Mouse (Mus musculus) hindbrain, embryonic 12.5 days (tissue): ENCODE results near the gene Pcsk6. TPM values are rescaled to one million over a fixed set of nuclear protein-coding genes. Genes with fewer than 3 reads are reported as not detected.

Source experiments
- ATAC-seq: fragments of 200-750 bp; cut with Nextera tagmentation; 2 replicates; pipeline ENCODE4 v1.8.0; 2017; ENCODE audit warnings: moderate TSS enrichment; ENCODE audit not compliant: low FRiP score
- H3K27ac ChIP-seq: fragments of 300-500 bp; sonication (generic); 2 replicates; pipeline ENCODE4 v1.5.1; 2016; ENCODE audit warnings: mild to moderate bottlenecking
- H3K27me3 ChIP-seq: fragments of 300-500 bp; sonication (generic); 2 replicates; pipeline ENCODE4 v1.6.1; 2016; ENCODE audit warnings: mild to moderate bottlenecking
- H3K36me3 ChIP-seq: fragments of 300-500 bp; sonication (generic); 2 replicates; pipeline ENCODE4 v1.6.1; 2016; ENCODE audit warnings: mild to moderate bottlenecking
- H3K4me1 ChIP-seq: fragments of 300-500 bp; sonication (generic); 2 replicates; pipeline ENCODE4 v1.6.1; 2016
- H3K4me2 ChIP-seq: fragments of 300-500 bp; sonication (generic); replicated peaks from 2 replicates; pipeline ENCODE4 v1.6.1; 2016; ENCODE audit warnings: mild to moderate bottlenecking
- H3K4me3 ChIP-seq: fragments of 300-500 bp; sonication (generic); 2 replicates; pipeline ENCODE4 v1.5.1; 2016; ENCODE audit warnings: mild to moderate bottlenecking
- H3K9ac ChIP-seq: fragments of 300-500 bp; sonication (generic); 2 replicates; pipeline ENCODE4 v1.6.1; 2016; ENCODE audit warnings: mild to moderate bottlenecking, moderate library complexity
- H3K9me3 ChIP-seq: fragments of 300-500 bp; sonication (generic); replicated peaks from 2 replicates; pipeline ENCODE4 v1.6.1; 2016; ENCODE audit warnings: mild to moderate bottlenecking
- WGBS: fragments of 180-500 bp; shearing (Covaris S2); methylation state at CpG from one replicate; pipeline ENCODE4 v1.1.7; 2016; 5-methylcytosine and 5-hydroxymethylcytosine counted together
- polyA plus RNA-seq: library from polyadenylated mRNA; unstranded; fragments of >200 nt; fragmentation: Nextera tagmentation; extraction: Ambion mirVana; gene quantifications from 2 replicates; pipeline ENCODE4 v1.2.1, GENCODE M21; 2016

Gene Pcsk6
- polyA plus RNA-seq, 1 experiment from 2014 or later, result 1.4 TPM

- H3K4me3 ChIP-seq, result no peak overlapping the region
- H3K27ac ChIP-seq, result no peak overlapping the region
- no peak overlapping the region for H3K9ac ChIP-seq
- ATAC-seq, result no peak
- no peaks in the 10 kb centered on the region for H3K27me3 ChIP-seq
- H3K36me3 ChIP-seq, result peaks cover 59% of the 10 kb centered on the region
- no peaks in the 10 kb centered on the region for H3K9me3 ChIP-seq
- H3K4me1 ChIP-seq, result no peaks in the 10 kb centered on the region
- no peak overlapping the region for H3K4me2 ChIP-seq
- WGBS, result 86% methylated on average over 11 of the region's 11 CpGs
Measured at GRCm38 (mm10) chr7:66090676-66091190, 229.2 kb downstream of the Pcsk6 start.

- Histone ChIP-seq H3K9me3 (no peaks in the 10 kb centered on the region), H3K36me3 (peaks cover 51% of the 10 kb centered on the region), H3K4me1 (no peaks in the 10 kb centered on the region), H3K4me2 (no peak overlapping the region), H3K27ac (no peak overlapping the region), H3K9ac (no peak overlapping the region), H3K4me3 (no peak overlapping the region), H3K27me3 (no peaks in the 10 kb centered on the region)
- WGBS, result 90% methylated on average over 7 of the region's 7 CpGs
- no peak for ATAC-seq
Measured at GRCm38 (mm10) chr7:66091553-66091952, 230.0 kb downstream of the Pcsk6 start.

- ATAC-seq, result no peak
- H3K9ac ChIP-seq, result no peak overlapping the region
- H3K4me1 ChIP-seq, result no peaks in the 10 kb centered on the region
- H3K27ac ChIP-seq, result no peak overlapping the region
- peaks cover 40% of the 10 kb centered on the region for H3K36me3 ChIP-seq
- H3K4me3 ChIP-seq, result no peak overlapping the region
- WGBS, result 91% methylated on average over 8 of the region's 8 CpGs
- H3K4me2 ChIP-seq, result no peak overlapping the region
- H3K27me3 ChIP-seq, result no peaks in the 10 kb centered on the region
- no peaks in the 10 kb centered on the region for H3K9me3 ChIP-seq
Measured at GRCm38 (mm10) chr7:66092656-66093055, 231.1 kb downstream of the Pcsk6 start.

- no peak overlapping the region for H3K4me3 ChIP-seq
- no peak overlapping the region for H3K9ac ChIP-seq
- H3K9me3 ChIP-seq, result no peaks in the 10 kb centered on the region
- 82% methylated on average over 5 of the region's 5 CpGs for WGBS
- no peaks in the 10 kb centered on the region for H3K27me3 ChIP-seq
- no peak for ATAC-seq
- H3K36me3 ChIP-seq, result peaks cover 27% of the 10 kb centered on the region
- no peak overlapping the region for H3K4me2 ChIP-seq
- H3K4me1 ChIP-seq, result no peaks in the 10 kb centered on the region
- H3K27ac ChIP-seq, result no peak overlapping the region
Measured at GRCm38 (mm10) chr7:66094141-66094540, 232.6 kb downstream of the Pcsk6 start.

- H3K4me1 ChIP-seq, result no peaks in the 10 kb centered on the region
- no peaks in the 10 kb centered on the region for H3K36me3 ChIP-seq
- no peak for ATAC-seq
- H3K4me2 ChIP-seq, result no peak overlapping the region
- no peak overlapping the region for H3K9ac ChIP-seq
- H3K4me3 ChIP-seq, result no peak overlapping the region
- 75% methylated on average over 7 of the region's 7 CpGs for WGBS
- no peaks in the 10 kb centered on the region for H3K9me3 ChIP-seq
- no peak overlapping the region for H3K27ac ChIP-seq
- H3K27me3 ChIP-seq, result no peaks in the 10 kb centered on the region
Measured at GRCm38 (mm10) chr7:66098803-66099202, 237.3 kb downstream of the Pcsk6 start.

Other genes with a start within 250 kb of the Pcsk6 start
- 14.6 and 15.8 TPM in 2 replicates for gene Tarsl2, start 216.8 kb upstream of the Pcsk6 start, polyA plus RNA-seq
- gene Tm2d3, start 170.6 kb upstream of the Pcsk6 start, polyA plus RNA-seq, result 61.5 and 71.8 TPM in 2 replicates
- not detected in 2 replicates for gene Gm45213, start 181.9 kb downstream of the Pcsk6 start, polyA plus RNA-seq
- 174 and 175 TPM in 2 replicates for gene Snrpa1, start 197.3 kb downstream of the Pcsk6 start, polyA plus RNA-seq
- 82.2 and 83.7 TPM in 2 replicates for gene Selenos, start 217.9 kb downstream of the Pcsk6 start, polyA plus RNA-seq
- gene Chsy1, start 247.8 kb downstream of the Pcsk6 start, polyA plus RNA-seq, result 15.6 and 16.1 TPM in 2 replicates